Mouse (Mus musculus): Measurements from ENCODE around the gene 4930447F04Rik. TPM values are rescaled to one million over a fixed set of nuclear protein-coding genes. Genes with fewer than 3 reads are reported as not detected.

The 4930447F04Rik gene
- not detected for total RNA-seq (2021)
- long read RNA-seq, experiment 1 = 0 reads
- long read RNA-seq, experiment 2 = 0 reads

GRCm38 (mm10) chrX:66304124-66304523 lies at the start of gene 4930447F04Rik:
TSS of gene 4930447F04Rik (minus strand) at chrX:66304224.
- DNase-seq (ENCODE audit: low spot score in 2 of 2) = no peak

All from left cerebral cortex, adult 18-20 months (tissue).